17 mouse cellular contexts compared by ENCODE assay signal in the genomic region with DNA sequence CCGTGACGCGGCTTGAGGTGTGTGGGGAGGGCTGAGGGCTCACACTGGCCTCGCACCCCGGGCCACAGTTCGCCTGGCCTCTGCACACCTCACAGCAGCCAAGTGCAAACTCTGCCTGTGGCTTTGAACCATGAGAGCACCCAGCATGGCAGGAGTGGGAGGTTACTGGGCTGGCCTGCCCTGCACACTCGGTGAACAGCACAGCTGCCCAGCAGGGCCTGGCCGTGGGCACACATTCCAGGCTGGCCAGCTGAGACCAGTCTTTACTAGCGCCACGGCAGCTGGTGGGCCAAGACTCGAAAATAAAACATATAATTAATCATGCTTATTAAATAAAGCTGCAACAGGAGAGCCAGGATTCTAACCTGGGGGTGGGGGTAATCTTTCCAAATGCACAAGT. TPM values are rescaled to one million over a fixed set of nuclear protein-coding genes. Genes with fewer than 3 reads are reported as not detected.
DNase-seq lines count a peak whose midpoint lies in the region; ATAC-seq and TF ChIP-seq lines count a peak whose summit lies in the region.
"Had no signal": no experiment of that assay in that cellular context is flagged by ENCODE, and none has a peak within 500 bp of the region (broad histone marks: within the 10 kb centered on the region; RNA-seq: fewer than 3 reads in every experiment).

No protein-coding gene starts in this region.

- no peaks in the 10 kb centered on the region for H3K9me3 ChIP-seq in forebrain, embryonic 13.5 days (replicated peaks)
- H3K9me3 ChIP-seq in forebrain, embryonic 11.5 days (ENCODE audit: control insufficient read depth, low read length), result no peaks in the 10 kb centered on the region
- H3K9me3 ChIP-seq in liver, embryonic 12.5 days (replicated peaks), result no peaks in the 10 kb centered on the region
- H3K9me3 ChIP-seq in kidney, embryonic 16.5 days (ENCODE audit: low read length), result no peaks in the 10 kb centered on the region
- H3K9me3 ChIP-seq in stomach, embryonic 16.5 days (replicated peaks; ENCODE audit: control insufficient read depth, low read length), result no peaks in the 10 kb centered on the region
- H3K9me3 ChIP-seq: limb, embryonic 15.5 days; megakaryocyte, embryonic 14.5 days had no signal

- no peaks in the 10 kb centered on the region for H3K27me3 ChIP-seq in forebrain, embryonic 13.5 days
- no peaks in the 10 kb centered on the region for H3K27me3 ChIP-seq in forebrain, embryonic 11.5 days (ENCODE audit: control insufficient read depth, insufficient read depth, low read length)
- no peaks in the 10 kb centered on the region for H3K27me3 ChIP-seq in liver, adult 2 months (ENCODE audit: control insufficient read depth, insufficient read depth, low read length)
- H3K27me3 ChIP-seq in liver, embryonic 12.5 days (replicated peaks), result no peaks in the 10 kb centered on the region
- H3K27me3 ChIP-seq in kidney, embryonic 16.5 days (ENCODE audit: insufficient read depth, low read length), result no peaks in the 10 kb centered on the region
- no peaks in the 10 kb centered on the region for H3K27me3 ChIP-seq in stomach, embryonic 16.5 days (ENCODE audit: control insufficient read depth, insufficient read depth, low read length)
- H3K27me3 ChIP-seq: limb, embryonic 15.5 days; megakaryocyte, embryonic 14.5 days had no signal

- peaks cover 81% of the 10 kb centered on the region for H3K36me3 ChIP-seq in forebrain, embryonic 13.5 days (ENCODE audit: poor library complexity, severe bottlenecking)
- peaks cover 14% of the 10 kb centered on the region; the same call in 1 of the 2 replicates for H3K36me3 ChIP-seq in forebrain, embryonic 11.5 days (ENCODE audit: control insufficient read depth, insufficient read depth, low read length)
- peaks cover 2% of the 10 kb centered on the region; the same call in 1 of the 2 replicates for H3K36me3 ChIP-seq in liver, adult 2 months (ENCODE audit: control insufficient read depth, insufficient read depth, low read length)
- peaks cover 92% of the 10 kb centered on the region for H3K36me3 ChIP-seq in liver, embryonic 12.5 days
- peaks cover 56% of the 10 kb centered on the region for H3K36me3 ChIP-seq in kidney, embryonic 16.5 days (ENCODE audit: insufficient read depth, low read length)
- peaks cover 21% of the 10 kb centered on the region for H3K36me3 ChIP-seq in stomach, embryonic 16.5 days (ENCODE audit: control insufficient read depth, insufficient read depth, low read length)

- TF ChIP-seq CTCF in liver, adult 2 months (IDR thresholded peaks at IDR 0.05; ENCODE audit: low read depth, low read length), result no peak

- no peak overlapping the region for H3K9ac ChIP-seq in forebrain, embryonic 13.5 days
- H3K9ac ChIP-seq in forebrain, embryonic 11.5 days (ENCODE audit: low read length), result no peak overlapping the region
- H3K9ac ChIP-seq in liver, adult 2 months (ENCODE audit: low read depth, low read length), result no peak overlapping the region
- H3K9ac ChIP-seq in liver, embryonic 12.5 days, result no peak overlapping the region
- no peak overlapping the region for H3K9ac ChIP-seq in kidney, embryonic 16.5 days (replicated peaks; ENCODE audit: low read length)
- no peak overlapping the region for H3K9ac ChIP-seq in stomach, embryonic 16.5 days (ENCODE audit: low read length)
- H3K9ac ChIP-seq: limb, embryonic 15.5 days had no signal

- no peak overlapping the region for H3K4me3 ChIP-seq in forebrain, embryonic 13.5 days
- no peak overlapping the region for H3K4me3 ChIP-seq in forebrain, embryonic 11.5 days (ENCODE audit: low read depth, low read length)
- H3K4me3 ChIP-seq in liver, adult 2 months (ENCODE audit: insufficient read depth, low read depth, low read length), result no peak overlapping the region
- H3K4me3 ChIP-seq in liver, embryonic 12.5 days, result no peak overlapping the region
- no peak overlapping the region for H3K4me3 ChIP-seq in kidney, embryonic 16.5 days (ENCODE audit: low read length)
- no peak overlapping the region for H3K4me3 ChIP-seq in stomach, embryonic 16.5 days (replicated peaks; ENCODE audit: low read length)
- H3K4me3 ChIP-seq: erythroblast, embryonic 14.5 days; limb, embryonic 15.5 days; megakaryocyte, embryonic 14.5 days had no signal

- DNase-seq in forebrain, embryonic 11.5 days (ENCODE audit: low spot score), result no peak
- DNase-seq in liver, adult 2 months (ENCODE audit: extremely low read depth, low read depth, low spot score), result peak; percentile 73
- DNase-seq in urinary bladder, postnatal 25 days (ENCODE audit: low spot score), result no peak
- no peak for DNase-seq in lung, postnatal 14 days
- DNase-seq: cerebellum, adult 2 months; embryo, embryonic 11 days; gastrocnemius, postnatal 10 days; heart, postnatal 14 days had no signal

- H3K27ac ChIP-seq in forebrain, embryonic 13.5 days, result peak overlapping the region; percentile 14; the same call in 1 of the 2 replicates
- no peak overlapping the region for H3K27ac ChIP-seq in forebrain, embryonic 11.5 days (ENCODE audit: low read depth, low read length)
- peak overlapping the region; percentile 66 for H3K27ac ChIP-seq in liver, adult 2 months (replicated peaks; ENCODE audit: insufficient read depth, low read depth, low read length)
- no peak overlapping the region for H3K27ac ChIP-seq in liver, embryonic 12.5 days
- peak overlapping the region; percentile 44; the same call in 1 of the 2 replicates for H3K27ac ChIP-seq in kidney, embryonic 16.5 days (ENCODE audit: low read length)
- H3K27ac ChIP-seq in stomach, embryonic 16.5 days (ENCODE audit: low read length), result 0 out of 2 replicates have a peak overlapping the region, but pooled peaks have one; percentile 16
- H3K27ac ChIP-seq: limb, embryonic 15.5 days had no signal

- peaks cover 16% of the 10 kb centered on the region for H3K4me1 ChIP-seq in forebrain, embryonic 13.5 days
- H3K4me1 ChIP-seq in forebrain, embryonic 11.5 days (replicated peaks; ENCODE audit: control insufficient read depth, insufficient read depth, low read length), result 0 out of 2 replicates have a peak, but pooled peaks cover under 1% of the 10 kb centered on the region
- H3K4me1 ChIP-seq in liver, adult 2 months (ENCODE audit: control insufficient read depth, insufficient read depth, low read length), result peaks cover 44% of the 10 kb centered on the region
- H3K4me1 ChIP-seq in liver, embryonic 12.5 days, result peaks cover 32% of the 10 kb centered on the region
- peaks cover 21% of the 10 kb centered on the region for H3K4me1 ChIP-seq in kidney, embryonic 16.5 days (ENCODE audit: insufficient read depth, low read length)
- peaks cover 5% of the 10 kb centered on the region for H3K4me1 ChIP-seq in stomach, embryonic 16.5 days (ENCODE audit: control insufficient read depth, insufficient read depth, low read length)

- H3K79me2 ChIP-seq in liver, adult 2 months (ENCODE audit: control insufficient read depth, insufficient read depth, low read length), result peaks cover 4% of the 10 kb centered on the region; the same call in 1 of the 2 replicates

- no peak for TF ChIP-seq POLR2A in liver, adult 2 months (IDR thresholded peaks at IDR 0.05; ENCODE audit: extremely low read depth, insufficient read depth, low read length)

- H3K4me2 ChIP-seq in forebrain, embryonic 13.5 days, result no peak overlapping the region
- no peak overlapping the region for H3K4me2 ChIP-seq in forebrain, embryonic 11.5 days (ENCODE audit: low read depth, low read length, severe bottlenecking)
- no peak overlapping the region for H3K4me2 ChIP-seq in liver, embryonic 12.5 days
- no peak overlapping the region for H3K4me2 ChIP-seq in kidney, embryonic 16.5 days (replicated peaks; ENCODE audit: low read depth, low read length)
- no peak overlapping the region for H3K4me2 ChIP-seq in stomach, embryonic 16.5 days (ENCODE audit: low read depth, low read length)
- H3K4me2 ChIP-seq: limb, embryonic 15.5 days had no signal

- no peak for ATAC-seq in forebrain, embryonic 13.5 days
- no peak for ATAC-seq in forebrain, embryonic 11.5 days (replicated peaks; ENCODE audit: low FRiP score)
- no peak for ATAC-seq in liver, embryonic 12.5 days
- ATAC-seq in kidney, embryonic 16.5 days (ENCODE audit: low FRiP score, low TSS enrichment), result no peak
- ATAC-seq in stomach, embryonic 16.5 days (ENCODE audit: insufficient read depth, low FRiP score), result no peak
- ATAC-seq: inflammation-experienced regulatory T-cells, adult 6 months; lung, postnatal 0 days had no signal

- 91% methylated on average over 11 of the region's 11 CpGs for WGBS in forebrain, embryonic 13.5 days
- 92% methylated on average over 11 of the region's 11 CpGs for WGBS in forebrain, embryonic 11.5 days
- 24% methylated on average over 11 of the region's 11 CpGs for WGBS in liver, adult 2 months
- WGBS in liver, embryonic 12.5 days (ENCODE audit: insufficient replicate concordance), result 88% methylated on average over 11 of the region's 11 CpGs
- WGBS in kidney, embryonic 16.5 days, result 72% methylated on average over 11 of the region's 11 CpGs
- WGBS in stomach, embryonic 16.5 days, result 77% methylated on average over 11 of the region's 11 CpGs

RNA-seq across cellular contexts. Expression of gene Vps37b, which starts 26.5 kb away (rescaled TPM):
- 86.5 and 92.2 TPM in 2 replicates for polyA plus RNA-seq in forebrain, embryonic 13.5 days (2015; fragmentation: Nextera tagmentation; extraction: Ambion mirVana)
- polyA plus RNA-seq in forebrain, embryonic 11.5 days (2014; fragmentation: Nextera tagmentation; extraction: Ambion mirVana), result 60.2 and 61.4 TPM in 2 replicates
- 4.4 and 6.2 TPM in 2 replicates for total RNA-seq in liver, adult 2 months (2014; rRNA removed)
- polyA plus RNA-seq in liver, adult 2 months (2012; rRNA removed), result 27.3 and 31.4 TPM in 2 replicates
- 20.9 and 21.8 TPM in 2 replicates for polyA plus RNA-seq in liver, embryonic 12.5 days (2016; fragmentation: Nextera tagmentation; extraction: Ambion mirVana)
- polyA plus RNA-seq in kidney, embryonic 16.5 days (2015; fragmentation: Nextera tagmentation; extraction: Ambion mirVana), result 40.8 and 41.8 TPM in 2 replicates
- 39.6 and 44.4 TPM in 2 replicates for polyA plus RNA-seq in stomach, embryonic 16.5 days (2015; fragmentation: Nextera tagmentation; extraction: Ambion mirVana)

RNA-seq across cellular contexts. Expression of gene Hip1r, which starts 32.2 kb away (rescaled TPM):
- 16.2 and 16.8 TPM in 2 replicates for polyA plus RNA-seq in forebrain, embryonic 13.5 days (2015; fragmentation: Nextera tagmentation; extraction: Ambion mirVana)
- polyA plus RNA-seq in forebrain, embryonic 11.5 days (2014; fragmentation: Nextera tagmentation; extraction: Ambion mirVana), result 7.3 and 8.6 TPM in 2 replicates
- total RNA-seq in liver, adult 2 months (2014; rRNA removed), result 9.1 and 9.7 TPM in 2 replicates
- 9.2 and 11.5 TPM in 2 replicates for polyA plus RNA-seq in liver, adult 2 months (2012; rRNA removed)
- 15.2 and 16.7 TPM in 2 replicates for polyA plus RNA-seq in liver, embryonic 12.5 days (2016; fragmentation: Nextera tagmentation; extraction: Ambion mirVana)
- polyA plus RNA-seq in kidney, embryonic 16.5 days (2015; fragmentation: Nextera tagmentation; extraction: Ambion mirVana), result 23.1 and 25.6 TPM in 2 replicates
- 31.2 and 35.2 TPM in 2 replicates for polyA plus RNA-seq in stomach, embryonic 16.5 days (2015; fragmentation: Nextera tagmentation; extraction: Ambion mirVana)

Comparison
In these comparisons a context has a peak if more than half of its experiments do, and no peak if none do; other contexts are left out.
1. H3K27ac ChIP-seq: peak in forebrain, embryonic 13.5 days (single experiment), liver, adult 2 months (single experiment), kidney, embryonic 16.5 days (single experiment) and stomach, embryonic 16.5 days (single experiment); none in forebrain, embryonic 11.5 days (single experiment) and liver, embryonic 12.5 days (single experiment).